Mouse (Mus musculus) cerebellum, adult 2 months (tissue): Measurements from ENCODE around the gene Pdxp.

ENCODE experiments used
- CTCF ChIP-seq: fragments of 200-500 bp; IDR thresholded peaks from 2 replicates; pipeline ENCODE4 v1.5.1; 2011; ENCODE audit warnings: low read depth, mild to moderate bottlenecking, control low read depth, low read length, moderate library complexity, borderline replicate concordance; ENCODE audit not compliant: insufficient read depth
- POLR2A ChIP-seq: fragments of 200-500 bp; IDR thresholded peaks from 2 replicates; pipeline ENCODE4 v1.6.1; 2011; ENCODE audit warnings: low read length, control low read depth, borderline replicate concordance; ENCODE audit not compliant: insufficient read depth

GRCm38 (mm10) chr15:78872021-78872608 lies 41.6 kb upstream of the Pdxp start:
- no peak for TF ChIP-seq CTCF
- no peak for TF ChIP-seq POLR2A
